Mouse (Mus musculus): ENCODE measurements around the gene Aimp1. TPM values are rescaled to one million over a fixed set of nuclear protein-coding genes. Genes with fewer than 3 reads are reported as not detected.

Aimp1 gene
- polyA plus RNA-seq, 1 experiment: 59.6 TPM

DNA sequence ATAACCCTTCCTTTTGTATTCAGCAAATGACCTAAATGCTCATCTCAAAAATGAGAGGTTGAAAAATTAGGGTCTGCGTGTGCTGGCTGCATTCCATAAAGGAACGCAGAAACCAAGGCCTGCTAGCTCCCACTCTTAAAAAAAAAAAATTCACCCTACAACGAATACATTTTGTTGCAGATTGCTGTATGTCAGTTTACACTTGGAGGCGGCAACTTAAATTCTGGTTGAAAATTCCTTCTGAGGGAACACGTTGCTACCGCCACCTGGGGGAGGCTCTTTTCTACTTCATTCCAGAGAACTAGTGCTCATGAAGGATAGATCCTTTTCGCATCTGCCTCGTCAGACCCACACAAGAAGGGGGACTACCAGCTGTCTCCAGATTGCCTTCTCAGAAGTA lies 55.4 kb downstream of the Aimp1 start:
- H3K4me1 ChIP-seq (ENCODE audit: control insufficient read depth, insufficient read depth, low read length): no peaks in the 10 kb centered on the region
- TF ChIP-seq CTCF (IDR thresholded peaks at IDR 0.05; ENCODE audit: extremely low read depth, insufficient read depth, low read length) (no peak), POLR2A (IDR thresholded peaks at IDR 0.05; ENCODE audit: extremely low read depth, insufficient read depth, low read length) (no peak)
- H3K27ac ChIP-seq (ENCODE audit: insufficient read depth, low read length): no peak overlapping the region
- no peak overlapping the region for H3K4me3 ChIP-seq (ENCODE audit: insufficient read depth, low read length)

Other genes with a start within 250 kb of the Aimp1 start
- not detected in 2 replicates for gene Gimd1, start 54.5 kb downstream of the Aimp1 start, polyA plus RNA-seq (2012; rRNA removed)
- gene Tbck, start 226 bp downstream of the Aimp1 start, polyA plus RNA-seq (2012; rRNA removed): 10.9 and 11.1 TPM in 2 replicates